Mouse (Mus musculus) ES-E14 (cell line): ENCODE data around the gene Eogt. TPM values are rescaled to one million over a fixed set of nuclear protein-coding genes. Genes with fewer than 3 reads are reported as not detected.

ENCODE experiments used
- DNase-seq: peaks from one replicate; pipeline ENCODE4 v3.0.0-alpha.2; 2013; ENCODE audit warnings: low read depth, low spot score
- H3K27ac ChIP-seq: 2 replicates; pipeline ENCODE4 v1.5.1; 2012; ENCODE audit warnings: low read depth, mild to moderate bottlenecking, low read length, moderate library complexity, mixed read lengths; ENCODE audit not compliant: poor library complexity, insufficient read depth, severe bottlenecking
- H3K36me3 ChIP-seq: 2 replicates; pipeline ENCODE4 v1.6.1; 2012; ENCODE audit warnings: mild to moderate bottlenecking, low read length, moderate library complexity, mixed read lengths; ENCODE audit not compliant: control insufficient read depth, poor library complexity, insufficient read depth, severe bottlenecking
- H3K4me1 ChIP-seq, 2 experiments: fragments of 150-350 bp in 1 of 2; sonication (generic) in 1 of 2; 2 replicates each; pipeline ENCODE4 v1.6.1; 2012; ENCODE audit warnings: low read length in 2 of 2, mild to moderate bottlenecking in 1 of 2, mixed read lengths in 1 of 2; ENCODE audit not compliant: control insufficient read depth in 2 of 2, insufficient read depth in 2 of 2, poor library complexity in 1 of 2
- H3K4me3 ChIP-seq, 2 experiments: fragments of 150-350 bp in 1 of 2; sonication (generic) in 1 of 2; 2 replicates each; pipeline ENCODE4 v1.5.1; 2012; ENCODE audit warnings: low read length in 2 of 2, low read depth in 1 of 2, mild to moderate bottlenecking in 1 of 2, mixed read lengths in 1 of 2; ENCODE audit not compliant: insufficient read depth in 1 of 2, poor library complexity in 1 of 2, severe bottlenecking in 1 of 2
- H3K9ac ChIP-seq: 2 replicates; pipeline ENCODE4 v1.6.1; 2012; ENCODE audit warnings: low read depth, mild to moderate bottlenecking, low read length, mixed read lengths; ENCODE audit not compliant: poor library complexity, insufficient read depth, severe bottlenecking
- H3K9me3 ChIP-seq: fragments of 150-350 bp; sonication (generic); 2 replicates; pipeline ENCODE4 v1.6.1; 2012; ENCODE audit warnings: low read depth, mild to moderate bottlenecking, low read length; ENCODE audit not compliant: control insufficient read depth, insufficient read depth
- CHD2 ChIP-seq: IDR thresholded peaks from 2 replicates; pipeline ENCODE4 v1.6.1; 2014; ENCODE audit warnings: mild to moderate bottlenecking, low read depth, low read length, inconsistent platforms
- HCFC1 ChIP-seq: IDR thresholded peaks from 2 replicates; pipeline ENCODE4 v1.6.1; 2012; ENCODE audit warnings: low read length, inconsistent platforms, borderline replicate concordance; ENCODE audit not compliant: insufficient read depth
- MAFK ChIP-seq: IDR thresholded peaks from 2 replicates; pipeline ENCODE4 v1.6.1; 2014; ENCODE audit warnings: mild to moderate bottlenecking, low read depth, low read length, inconsistent platforms; ENCODE audit not compliant: insufficient read depth
- ZC3H11A ChIP-seq: IDR thresholded peaks from 2 replicates; pipeline ENCODE4 v1.6.1; 2012; ENCODE audit warnings: low read depth, mild to moderate bottlenecking, inconsistent platforms, low read length, borderline replicate concordance
- ZNF384 ChIP-seq: IDR thresholded peaks from 2 replicates; pipeline ENCODE4 v1.6.1; 2012; ENCODE audit warnings: low read depth, low read length, inconsistent platforms
- in situ Hi-C, 2 experiments: fragments of 600-800 bp; cut with MboI; formaldehyde crosslinking; loops; one replicate each; pipeline ENCODE4 v1.15.1; 2025; ENCODE audit warnings: low sequenced_read_pairs in 2 of 2, inconsistent platforms in 1 of 2; ENCODE audit not compliant: unreplicated experiment in 2 of 2
- total RNA-seq: library from RNA; depleted of rRNA; stranded (reverse); fragments of 300-350 nt; gene quantifications from 2 replicates; pipeline ENCODE4 v1.2.3, GENCODE M21; 2012

Gene Eogt
- total RNA-seq, 1 experiment: 7.7 TPM

- H3K27ac ChIP-seq: no peak overlapping the region
- TF ChIP-seq MAFK (no peak), CHD2 (no peak), ZC3H11A (no peak), ZNF384 (no peak), HCFC1 (no peak)
- H3K4me3 ChIP-seq: no peak overlapping the region
- no peaks in the 10 kb centered on the region for H3K9me3 ChIP-seq
- in situ Hi-C loops: loop anchor here (25.0 kb wide), 2 partner anchors 262 to 1237 kb away; no protein-coding TSS in a partner anchor
- no peaks in the 10 kb centered on the region for H3K4me1 ChIP-seq
- DNase-seq: no peak
- H3K9ac ChIP-seq: no peak overlapping the region
- no peaks in the 10 kb centered on the region for H3K36me3 ChIP-seq
Measured at GRCm38 (mm10) chr6:97124336-97125010, 24.5 kb downstream of the Eogt start.

GRCm38 (mm10) chr6:97120922-97121321, 28.1 kb downstream of the Eogt start:
- TF ChIP-seq ZC3H11A: no peak
- no peak for TF ChIP-seq ZNF384
- Histone ChIP-seq H3K9me3 (no peaks in the 10 kb centered on the region), H3K4me1 (no peaks in the 10 kb centered on the region), H3K4me3 (no peak overlapping the region), H3K9ac (no peak overlapping the region), H3K27ac (no peak overlapping the region), H3K36me3 (peaks cover 3% of the 10 kb centered on the region; the same call in 1 of the 2 replicates)
- DNase-seq: no peak
- in situ Hi-C loops: loop anchor here (25.0 kb wide), 2 partner anchors 259 to 1234 kb away; no protein-coding TSS in a partner anchor

GRCm38 (mm10) chr6:97118327-97118726, 30.7 kb downstream of the Eogt start:
- H3K9me3 ChIP-seq: no peaks in the 10 kb centered on the region
- in situ Hi-C loops: loop anchor here (25.0 kb wide), 2 partner anchors 256 to 1231 kb away; no protein-coding TSS in a partner anchor
- no peak overlapping the region for H3K27ac ChIP-seq
- H3K4me3 ChIP-seq: no peak overlapping the region
- H3K9ac ChIP-seq: no peak overlapping the region
- H3K4me1 ChIP-seq: no peaks in the 10 kb centered on the region
- DNase-seq: no peak
- TF ChIP-seq HCFC1: no peak
- no peak for TF ChIP-seq MAFK
- TF ChIP-seq ZC3H11A: no peak
- TF ChIP-seq ZNF384: no peak
- TF ChIP-seq CHD2: no peak
- H3K36me3 ChIP-seq: peaks cover 6% of the 10 kb centered on the region; the same call in 1 of the 2 replicates

DNA sequence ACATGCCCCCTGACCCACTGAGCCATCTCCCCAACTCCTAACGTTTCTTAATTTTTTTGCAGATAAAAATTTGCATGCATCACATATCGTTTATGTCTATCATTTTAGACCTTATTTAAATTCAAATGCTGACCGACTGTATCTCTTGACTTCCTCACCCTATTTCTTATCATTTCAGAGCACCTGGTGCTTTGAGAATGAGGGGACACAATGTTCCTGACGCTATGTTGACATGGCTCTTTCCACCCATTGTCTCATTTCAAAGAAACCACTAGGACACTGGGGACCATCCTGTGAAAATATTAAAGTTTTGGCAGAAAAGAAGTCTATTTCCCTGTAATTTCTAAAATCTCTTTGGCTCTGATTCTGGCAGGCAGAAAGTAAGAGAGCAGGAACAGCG, 32.1 kb downstream of the Eogt start:
- no peak for DNase-seq
- in situ Hi-C loops: loop anchor here (25.0 kb wide), 2 partner anchors 255 to 1230 kb away; no protein-coding TSS in a partner anchor
- Histone ChIP-seq H3K4me3 (no peak overlapping the region), H3K27ac (no peak overlapping the region), H3K9me3 (no peaks in the 10 kb centered on the region), H3K9ac (no peak overlapping the region), H3K4me1 (no peaks in the 10 kb centered on the region), H3K36me3 (peaks cover 6% of the 10 kb centered on the region; the same call in 1 of the 2 replicates)
- TF ChIP-seq MAFK: no peak
- TF ChIP-seq HCFC1: no peak
- no peak for TF ChIP-seq CHD2
- no peak for TF ChIP-seq ZC3H11A
- TF ChIP-seq ZNF384: no peak
